Mouse (Mus musculus): ENCODE data around the gene Foxp1. TPM values are rescaled to one million over a fixed set of nuclear protein-coding genes. Genes with fewer than 3 reads are reported as not detected.

The Foxp1 gene
- polyA plus RNA-seq, 2 experiments, result 7.9 to 10.6 TPM

GRCm38 (mm10) chr6:99263886-99264185 lies 258.7 kb downstream of the Foxp1 start:
- WGBS (ENCODE audit: insufficient replicate concordance), result 17% methylated on average over 2 of the region's 2 CpGs
- Histone ChIP-seq H3K4me2 (ENCODE audit: low read depth) (peak overlapping the region; percentile 18; the same call in 1 of the 2 replicates), H3K4me3 (ENCODE audit: insufficient read depth in 1 of 2, low read depth in 2 of 2, low read length in 2 of 2) (no peak overlapping the region), H3K27ac (no peak overlapping the region), H3K9me3 (ENCODE audit: control insufficient read depth, low read length) (no peaks in the 10 kb centered on the region), H3K27me3 (ENCODE audit: control insufficient read depth, insufficient read depth, low read length) (no peaks in the 10 kb centered on the region), H3K9ac (replicated peaks) (no peak overlapping the region), H3K36me3 (replicated peaks; ENCODE audit: control insufficient read depth, insufficient read depth, low read depth) (no peaks in the 10 kb centered on the region), H3K4me1 (replicated peaks; ENCODE audit: control insufficient read depth in 2 of 2, insufficient read depth in 2 of 2, low read length in 1 of 2) (peaks cover 0 to 24% of the 10 kb centered on the region in 2 experiments; a peak in 2 of 4 replicates)
- ATAC-seq (ENCODE audit: insufficient read depth) (no peak), DNase-seq (ENCODE audit: low read depth in 3 of 3, low spot score in 3 of 3) (no peak)
- TF ChIP-seq EP300 (IDR thresholded peaks at IDR 0.05; ENCODE audit: low read depth) (no peak), CTCF (IDR thresholded peaks at IDR 0.05; ENCODE audit: low read depth) (no peak)

- Histone ChIP-seq H3K9ac (replicated peaks) (no peak overlapping the region), H3K36me3 (replicated peaks; ENCODE audit: control insufficient read depth, insufficient read depth, low read depth) (no peaks in the 10 kb centered on the region), H3K4me1 (replicated peaks; ENCODE audit: control insufficient read depth in 2 of 2, insufficient read depth in 2 of 2, low read length in 1 of 2) (peaks cover 0 to 24% of the 10 kb centered on the region in 2 experiments; a peak in 2 of 4 replicates), H3K27me3 (ENCODE audit: control insufficient read depth, insufficient read depth, low read length) (no peaks in the 10 kb centered on the region), H3K9me3 (ENCODE audit: control insufficient read depth, low read length) (no peaks in the 10 kb centered on the region), H3K4me3 (ENCODE audit: insufficient read depth in 1 of 2, low read depth in 2 of 2, low read length in 2 of 2) (no peak overlapping the region), H3K4me2 (ENCODE audit: low read depth) (peak overlapping the region; percentile 18; the same call in 1 of the 2 replicates), H3K27ac (no peak overlapping the region)
- DNase-seq (ENCODE audit: low read depth in 3 of 3, low spot score in 3 of 3) (no peak), ATAC-seq (ENCODE audit: insufficient read depth) (no peak)
- WGBS (ENCODE audit: insufficient replicate concordance), result 11% methylated on average over 12 of the region's 12 CpGs
- TF ChIP-seq EP300 (IDR thresholded peaks at IDR 0.05; ENCODE audit: low read depth), result no peak
- TF ChIP-seq CTCF (IDR thresholded peaks at IDR 0.05; ENCODE audit: low read depth), result no peak
Observed at GRCm38 (mm10) chr6:99263061-99263885, 259.2 kb downstream of the Foxp1 start.

GRCm38 (mm10) chr6:99261737-99262130 lies 260.8 kb downstream of the Foxp1 start:
- Histone ChIP-seq H3K4me1 (replicated peaks; ENCODE audit: control insufficient read depth in 2 of 2, insufficient read depth in 2 of 2, low read length in 1 of 2) (peaks cover 0 to 24% of the 10 kb centered on the region in 2 experiments; a peak in 2 of 4 replicates), H3K27me3 (ENCODE audit: control insufficient read depth, insufficient read depth, low read length) (no peaks in the 10 kb centered on the region), H3K9ac (replicated peaks) (no peak overlapping the region), H3K27ac (no peak overlapping the region), H3K4me3 (ENCODE audit: insufficient read depth in 1 of 2, low read depth in 2 of 2, low read length in 2 of 2) (no peak overlapping the region), H3K4me2 (ENCODE audit: low read depth) (no peak overlapping the region), H3K9me3 (ENCODE audit: control insufficient read depth, low read length) (no peaks in the 10 kb centered on the region), H3K36me3 (replicated peaks; ENCODE audit: control insufficient read depth, insufficient read depth, low read depth) (no peaks in the 10 kb centered on the region)
- no peak for ATAC-seq (ENCODE audit: insufficient read depth)
- no peak for DNase-seq (ENCODE audit: low read depth in 3 of 3, low spot score in 3 of 3)
- 50% methylated on average over 4 of the region's 4 CpGs for WGBS (ENCODE audit: insufficient replicate concordance)
- no peak for TF ChIP-seq CTCF (IDR thresholded peaks at IDR 0.05; ENCODE audit: low read depth)
- no peak for TF ChIP-seq EP300 (IDR thresholded peaks at IDR 0.05; ENCODE audit: low read depth)

- Histone ChIP-seq H3K36me3 (replicated peaks; ENCODE audit: control insufficient read depth, insufficient read depth, low read depth) (no peaks in the 10 kb centered on the region), H3K9me3 (ENCODE audit: control insufficient read depth, low read length) (no peaks in the 10 kb centered on the region), H3K27ac (no peak overlapping the region), H3K4me3 (ENCODE audit: insufficient read depth in 1 of 2, low read depth in 2 of 2, low read length in 2 of 2) (no peak overlapping the region), H3K4me1 (replicated peaks; ENCODE audit: control insufficient read depth in 2 of 2, insufficient read depth in 2 of 2, low read length in 1 of 2) (peaks cover 0 to 22% of the 10 kb centered on the region in 2 experiments; a peak in 2 of 4 replicates), H3K9ac (replicated peaks) (no peak overlapping the region), H3K4me2 (ENCODE audit: low read depth) (no peak overlapping the region), H3K27me3 (ENCODE audit: control insufficient read depth, insufficient read depth, low read length) (no peaks in the 10 kb centered on the region)
- ATAC-seq (ENCODE audit: insufficient read depth) (no peak), DNase-seq (ENCODE audit: low read depth in 3 of 3, low spot score in 3 of 3) (no peak)
- TF ChIP-seq CTCF (IDR thresholded peaks at IDR 0.05; ENCODE audit: low read depth) (no peak), EP300 (IDR thresholded peaks at IDR 0.05; ENCODE audit: low read depth) (no peak)
- WGBS (ENCODE audit: insufficient replicate concordance), result 38% methylated on average over 11 of the region's 11 CpGs
Observed at GRCm38 (mm10) chr6:99260941-99261736, 261.4 kb downstream of the Foxp1 start.

- H3K4me1 ChIP-seq (replicated peaks; ENCODE audit: control insufficient read depth in 2 of 2, insufficient read depth in 2 of 2, low read length in 1 of 2), result peaks cover 0 to 8% of the 10 kb centered on the region in 2 experiments; a peak in 2 of 4 replicates
- no peaks in the 10 kb centered on the region for H3K9me3 ChIP-seq (ENCODE audit: control insufficient read depth, low read length)
- H3K4me3 ChIP-seq (ENCODE audit: insufficient read depth in 1 of 2, low read depth in 2 of 2, low read length in 2 of 2), result no peak overlapping the region
- H3K27ac ChIP-seq, result no peak overlapping the region
- ATAC-seq (ENCODE audit: insufficient read depth) (no peak), DNase-seq (ENCODE audit: low read depth in 3 of 3, low spot score in 3 of 3) (no peak)
- TF ChIP-seq EP300 (IDR thresholded peaks at IDR 0.05; ENCODE audit: low read depth), result no peak
- H3K9ac ChIP-seq (replicated peaks), result no peak overlapping the region
- no peaks in the 10 kb centered on the region for H3K36me3 ChIP-seq (replicated peaks; ENCODE audit: control insufficient read depth, insufficient read depth, low read depth)
- 55% methylated on average over 5 of the region's 5 CpGs for WGBS (ENCODE audit: insufficient replicate concordance)
- H3K4me2 ChIP-seq (ENCODE audit: low read depth), result no peak overlapping the region
- no peaks in the 10 kb centered on the region for H3K27me3 ChIP-seq (ENCODE audit: control insufficient read depth, insufficient read depth, low read length)
Observed at GRCm38 (mm10) chr6:99258346-99258745, 264.2 kb downstream of the Foxp1 start.
